ENCODE assay signal across 15 mouse cellular contexts in the genomic region with DNA sequence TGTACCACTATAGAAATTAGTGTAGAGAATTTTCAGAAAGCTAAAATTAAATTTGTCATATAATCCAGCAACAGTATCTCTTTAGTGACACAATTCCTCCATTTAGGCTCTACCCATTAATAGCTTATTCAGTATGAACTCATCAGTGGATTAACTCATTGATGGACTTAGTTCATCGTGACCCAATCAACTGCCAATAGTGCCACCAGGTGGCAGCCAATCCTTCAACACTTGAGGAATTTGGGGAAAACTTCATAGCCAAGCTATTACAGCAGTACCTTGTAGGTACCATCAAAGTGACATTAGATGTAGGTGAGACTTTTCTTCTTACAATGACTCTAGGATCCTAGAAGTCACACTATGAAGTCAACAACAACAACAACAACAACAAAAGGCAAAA.
DNase-seq lines count a peak whose midpoint lies in the region; ATAC-seq and TF ChIP-seq lines count a peak whose summit lies in the region.
"Had no signal": no experiment of that assay in that cellular context is flagged by ENCODE, and none has a peak within 500 bp of the region (broad histone marks: within the 10 kb centered on the region; RNA-seq: fewer than 3 reads in every experiment).

No protein-coding gene starts in this region.

- H3K36me3 ChIP-seq in hindbrain, postnatal 0 days (ENCODE audit: insufficient read depth, low read length) = no peaks in the 10 kb centered on the region
- H3K36me3 ChIP-seq in hindbrain, embryonic 12.5 days = no peaks in the 10 kb centered on the region
- H3K36me3 ChIP-seq in lung, embryonic 14.5 days (ENCODE audit: insufficient read depth) = no peaks in the 10 kb centered on the region
- H3K36me3 ChIP-seq: heart, embryonic 10.5 days; lung, embryonic 15.5 days; neural tube, embryonic 13.5 days had no signal

- no peak overlapping the region for H3K4me2 ChIP-seq in hindbrain, postnatal 0 days (ENCODE audit: low read depth, low read length)
- H3K4me2 ChIP-seq in hindbrain, embryonic 12.5 days (replicated peaks) = no peak overlapping the region
- H3K4me2 ChIP-seq in lung, embryonic 14.5 days = no peak overlapping the region
- H3K4me2 ChIP-seq: liver, embryonic 11.5 days; lung, embryonic 15.5 days; neural tube, embryonic 13.5 days had no signal

- H3K9me3 ChIP-seq in hindbrain, postnatal 0 days (ENCODE audit: low read length) = no peaks in the 10 kb centered on the region
- no peaks in the 10 kb centered on the region for H3K9me3 ChIP-seq in hindbrain, embryonic 12.5 days (replicated peaks)
- no peaks in the 10 kb centered on the region for H3K9me3 ChIP-seq in lung, embryonic 14.5 days (ENCODE audit: low read depth, low read length)
- H3K9me3 ChIP-seq: heart, embryonic 10.5 days; lung, embryonic 15.5 days; neural tube, embryonic 13.5 days had no signal

- intact Hi-C loops in gastrocnemius, adult 2 months (cut with DNase I) = no loop called here

- 14% methylated on average over 1 of the region's 1 CpGs for WGBS in hindbrain, postnatal 0 days
- 40% methylated on average over 1 of the region's 1 CpGs for WGBS in hindbrain, embryonic 12.5 days
- 30% methylated on average over 1 of the region's 1 CpGs for WGBS in lung, embryonic 14.5 days

- peak; percentile 50 for TF ChIP-seq CTCF in hindbrain, postnatal 0 days (IDR thresholded peaks at IDR 0.05; ENCODE audit: low read depth)
- TF ChIP-seq CTCF in lung, embryonic 14.5 days (IDR thresholded peaks at IDR 0.05; ENCODE audit: low read depth) = 0 out of 2 replicates have a peak, but pooled peaks have one; percentile 16
- peak; percentile 27; the same call in 1 of the 2 replicates for TF ChIP-seq CTCF in brain, embryonic 14.5 days (IDR thresholded peaks at IDR 0.05; ENCODE audit: borderline replicate concordance, extremely low read depth, insufficient read depth, insufficient read length)
- no peak for TF ChIP-seq CTCF in gastrocnemius, adult 2 months (IDR thresholded peaks at IDR 0.05)

- H3K4me1 ChIP-seq in hindbrain, postnatal 0 days (ENCODE audit: insufficient read depth, low read length) = no peaks in the 10 kb centered on the region
- no peaks in the 10 kb centered on the region for H3K4me1 ChIP-seq in hindbrain, embryonic 12.5 days
- no peaks in the 10 kb centered on the region for H3K4me1 ChIP-seq in lung, embryonic 14.5 days (ENCODE audit: insufficient read depth)
- H3K4me1 ChIP-seq: heart, embryonic 10.5 days; lung, embryonic 15.5 days; neural tube, embryonic 13.5 days had no signal

- no peak overlapping the region for H3K27ac ChIP-seq in hindbrain, postnatal 0 days
- no peak overlapping the region for H3K27ac ChIP-seq in hindbrain, embryonic 12.5 days
- H3K27ac ChIP-seq in lung, embryonic 14.5 days (ENCODE audit: low read depth) = no peak overlapping the region
- no peak overlapping the region for H3K27ac ChIP-seq in gastrocnemius, adult 2 months
- H3K27ac ChIP-seq: heart, embryonic 10.5 days; lung, embryonic 15.5 days; neural tube, embryonic 13.5 days had no signal

- H3K27me3 ChIP-seq in hindbrain, postnatal 0 days (ENCODE audit: insufficient read depth, low read length) = no peaks in the 10 kb centered on the region
- H3K27me3 ChIP-seq in hindbrain, embryonic 12.5 days = no peaks in the 10 kb centered on the region
- H3K27me3 ChIP-seq in lung, embryonic 14.5 days (ENCODE audit: insufficient read depth, low read length) = no peaks in the 10 kb centered on the region
- H3K27me3 ChIP-seq: lung, embryonic 15.5 days; neural tube, embryonic 13.5 days had no signal

- H3K9ac ChIP-seq in hindbrain, postnatal 0 days (replicated peaks; ENCODE audit: low read length) = no peak overlapping the region
- H3K9ac ChIP-seq in hindbrain, embryonic 12.5 days = no peak overlapping the region
- H3K9ac ChIP-seq in lung, embryonic 14.5 days = no peak overlapping the region
- H3K9ac ChIP-seq: lung, embryonic 15.5 days; neural tube, embryonic 13.5 days had no signal

- no peak for ATAC-seq in hindbrain, postnatal 0 days
- no peak for ATAC-seq in hindbrain, embryonic 12.5 days (ENCODE audit: low FRiP score)
- no peak for ATAC-seq in lung, embryonic 14.5 days (ENCODE audit: insufficient read depth)

- no peak for TF ChIP-seq POLR2A in brain, embryonic 14.5 days (IDR thresholded peaks at IDR 0.05; ENCODE audit: borderline replicate concordance, extremely low read depth, insufficient read depth, insufficient read length, poor library complexity, severe bottlenecking)

- DNase-seq in hindbrain, postnatal 0 days (ENCODE audit: low spot score) = peak; percentile 35
- no peak for DNase-seq in lung, embryonic 14.5 days
- no peak for DNase-seq in lung, postnatal 4 days
- peak; percentile 7 for DNase-seq in ES-CJ7 (ENCODE audit: low read depth, low spot score)
- DNase-seq in brain, embryonic 14.5 days (ENCODE audit: low read depth) = no peak
- DNase-seq in gastrocnemius, adult 2 months = no peak
- DNase-seq: cerebellum, adult 8-10 months; gastrocnemius, postnatal 10 days; heart, postnatal 4 days; thymus, postnatal 14 days had no signal

- no peak overlapping the region for H3K4me3 ChIP-seq in hindbrain, postnatal 0 days (ENCODE audit: low read length)
- H3K4me3 ChIP-seq in hindbrain, embryonic 12.5 days = no peak overlapping the region
- no peak overlapping the region for H3K4me3 ChIP-seq in lung, embryonic 14.5 days (ENCODE audit: low read depth, low read length)
- no peak overlapping the region for H3K4me3 ChIP-seq in gastrocnemius, adult 2 months
- H3K4me3 ChIP-seq: heart, embryonic 10.5 days; lung, embryonic 15.5 days; neural tube, embryonic 13.5 days had no signal

Comparison
In these comparisons a context has a peak if more than half of its experiments do, and no peak if none do; other contexts are left out.
1. DNase-seq: peak in hindbrain, postnatal 0 days (single experiment) and ES-CJ7 (single experiment); none in lung, embryonic 14.5 days (single experiment), lung, postnatal 4 days (0 of 2), brain, embryonic 14.5 days (single experiment) and gastrocnemius, adult 2 months (single experiment).